Mouse (Mus musculus) brain, embryonic 18.5 days (tissue): ENCODE results near the gene Pdlim3.
"Not testable (repeated sequence)": the region's sequence is repeated elsewhere in the genome, so short reads cannot be mapped to it uniquely, and the experiment has no call there.

Source experiments
- DNase-seq: peaks from one replicate; pipeline ENCODE4 v3.0.0-alpha.2; 2012; ENCODE audit warnings: low read depth, low spot score

Pdlim3 gene

DNA sequence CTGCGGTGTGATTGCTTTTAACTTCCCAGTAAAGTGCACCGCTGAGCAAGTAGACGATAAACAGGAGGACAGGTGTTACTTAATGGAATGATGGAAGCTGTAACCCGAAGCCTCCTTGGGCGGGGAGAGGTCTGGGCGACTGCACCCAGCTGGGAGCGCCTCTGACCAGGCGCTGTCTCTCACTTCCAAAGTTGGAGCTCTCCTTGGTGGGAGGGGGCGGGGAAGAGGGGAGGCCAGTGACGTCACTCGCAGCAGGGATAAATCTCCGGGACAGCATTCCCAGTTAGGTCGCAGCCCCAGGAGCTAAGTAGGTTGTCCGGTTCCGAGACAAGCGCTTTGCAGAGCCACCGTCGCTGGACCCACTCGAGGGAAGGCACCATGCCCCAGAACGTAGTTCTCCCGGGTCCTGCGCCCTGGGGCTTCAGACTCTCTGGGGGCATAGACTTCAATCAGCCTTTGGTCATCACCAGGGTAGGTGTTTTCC lies at the start of gene Pdlim3:
Gene Pdlim3 (plus strand): TSS at position 260 of the 484 bp plus-strand sequence.
- no peak for DNase-seq

- no peak for DNase-seq
Measured at GRCm38 (mm10) chr8:45843306-45843705, 42.0 kb upstream of the Pdlim3 start.

- peak; percentile 74 for DNase-seq
Measured at GRCm38 (mm10) chr8:45844097-45844885, 41.0 kb upstream of the Pdlim3 start.

DNA sequence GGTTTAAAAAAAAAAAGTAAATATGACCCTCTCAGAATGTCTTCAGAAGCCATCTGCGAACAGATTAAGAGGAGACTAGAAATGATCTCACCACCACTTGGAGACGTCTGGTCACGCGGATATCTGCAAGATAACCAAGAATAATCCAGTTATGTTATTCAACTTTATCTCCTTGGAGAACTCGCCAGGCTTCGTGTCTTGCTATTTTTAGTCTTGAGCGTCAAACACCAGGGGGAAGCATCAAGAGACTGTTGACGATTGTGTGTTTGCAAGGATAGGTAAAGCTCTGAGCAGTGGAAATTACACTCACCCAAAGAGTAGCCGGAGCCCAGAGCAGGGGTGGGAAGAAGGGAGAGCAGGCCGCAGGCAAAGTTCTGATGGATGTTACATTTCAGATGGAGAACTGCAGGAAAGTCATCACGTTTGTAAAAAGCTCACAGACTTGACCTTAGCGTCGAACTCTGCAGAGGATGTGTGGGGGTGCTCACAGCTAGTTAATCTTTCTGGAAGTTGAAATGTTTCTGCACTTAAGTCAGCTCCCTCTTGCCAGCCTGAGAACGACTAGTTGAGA lies 40.3 kb upstream of the Pdlim3 start:
- DNase-seq: no peak

DNA sequence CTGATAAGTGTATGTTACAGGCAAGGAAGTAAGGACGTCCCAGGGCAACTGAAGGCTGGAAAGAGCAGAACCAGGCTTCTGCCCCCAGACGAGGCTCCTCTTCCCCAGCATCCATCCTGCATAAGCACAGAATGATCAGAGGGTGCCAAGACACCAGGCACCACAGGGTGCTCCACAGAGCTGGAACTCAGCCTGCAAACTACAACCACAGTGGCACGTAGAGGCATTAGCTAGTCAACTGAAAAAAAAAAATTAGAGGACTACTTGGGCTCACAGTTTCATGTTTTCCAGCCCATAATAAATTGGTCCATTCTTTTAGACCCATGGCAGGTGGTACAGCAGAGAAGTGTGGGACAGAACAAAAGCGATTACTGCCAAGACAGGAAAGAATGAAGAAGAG lies 39.4 kb upstream of the Pdlim3 start:
- DNase-seq: no peak

- DNase-seq: no peak
Measured at GRCm38 (mm10) chr8:45855118-45855517, 30.1 kb upstream of the Pdlim3 start.

DNA sequence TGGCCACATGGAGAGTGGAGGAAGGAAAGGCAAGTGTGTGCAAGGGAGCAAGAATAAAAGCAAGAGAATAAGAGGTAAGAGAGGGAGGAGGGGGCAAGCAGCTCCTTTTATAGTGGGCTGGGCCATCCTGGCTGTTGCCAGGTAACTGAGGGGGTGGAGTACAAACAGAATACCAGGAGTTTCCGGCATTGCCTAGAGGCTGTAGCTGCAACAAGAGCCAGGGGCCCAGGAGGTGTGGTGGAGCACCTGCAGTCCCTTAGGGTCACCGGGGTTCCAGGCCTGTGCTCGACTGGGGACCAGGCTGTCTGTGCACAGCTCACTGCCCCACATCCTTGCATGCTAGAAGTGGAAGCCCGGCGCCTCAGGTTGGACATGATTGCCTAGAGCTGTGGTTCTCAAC lies 27.5 kb upstream of the Pdlim3 start:
- DNase-seq: no peak

- DNase-seq: no peak
Measured at GRCm38 (mm10) chr8:45858391-45858790, 26.9 kb upstream of the Pdlim3 start.

GRCm38 (mm10) chr8:45871587-45871986 lies 13.7 kb upstream of the Pdlim3 start:
- DNase-seq: not testable (repeated sequence)

DNA sequence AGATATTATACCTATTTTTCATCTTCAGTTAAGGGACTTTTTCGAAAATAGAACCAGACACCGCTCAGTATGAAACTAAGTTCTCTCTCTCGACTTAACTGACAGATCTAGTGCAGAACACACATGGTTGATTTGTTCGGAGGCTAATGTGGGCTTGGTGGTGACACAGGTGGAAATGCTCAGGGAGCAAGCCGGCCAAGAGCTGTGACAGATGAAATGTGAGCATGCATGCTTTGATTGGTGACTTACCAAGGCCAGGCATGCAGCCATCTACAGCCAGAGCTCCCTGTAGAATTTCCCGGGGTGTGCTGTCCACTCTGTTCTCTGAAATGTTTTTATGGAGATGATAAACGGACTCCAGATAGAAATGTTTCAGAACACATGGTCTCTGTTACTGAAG lies 13.2 kb upstream of the Pdlim3 start:
- DNase-seq: no peak

DNA sequence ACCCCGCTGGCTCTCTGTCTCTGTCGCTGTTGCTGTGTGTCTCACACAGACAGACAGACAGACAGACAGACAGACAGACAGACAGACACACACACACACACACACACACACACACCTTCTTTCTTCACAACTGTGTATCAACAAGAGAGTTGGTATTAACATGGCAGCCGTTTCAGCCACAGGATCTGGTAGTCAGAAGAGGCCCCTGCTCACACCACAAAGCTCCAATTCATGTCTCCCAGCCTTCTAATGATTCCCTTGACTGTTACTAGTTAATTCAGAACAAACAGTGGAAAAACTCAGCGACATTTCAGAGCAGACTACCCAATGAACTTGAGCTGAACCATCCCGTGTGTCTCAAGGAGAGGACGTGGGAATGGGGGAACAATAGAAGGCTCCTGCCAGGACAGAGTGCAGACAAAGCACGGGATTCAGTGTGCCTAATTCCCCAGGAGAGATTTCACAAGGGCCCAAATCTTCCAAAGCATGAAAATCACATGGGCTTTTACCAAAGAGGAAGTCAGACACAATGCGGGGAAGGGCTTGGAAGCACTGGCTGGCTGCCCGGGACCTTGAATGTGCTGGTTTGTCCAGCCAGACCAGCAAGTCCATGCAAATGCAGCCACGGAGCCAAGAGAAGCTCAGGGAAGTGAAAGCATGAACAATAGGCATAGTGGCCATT lies 10.2 kb upstream of the Pdlim3 start:
- DNase-seq: peak; percentile 42

DNA sequence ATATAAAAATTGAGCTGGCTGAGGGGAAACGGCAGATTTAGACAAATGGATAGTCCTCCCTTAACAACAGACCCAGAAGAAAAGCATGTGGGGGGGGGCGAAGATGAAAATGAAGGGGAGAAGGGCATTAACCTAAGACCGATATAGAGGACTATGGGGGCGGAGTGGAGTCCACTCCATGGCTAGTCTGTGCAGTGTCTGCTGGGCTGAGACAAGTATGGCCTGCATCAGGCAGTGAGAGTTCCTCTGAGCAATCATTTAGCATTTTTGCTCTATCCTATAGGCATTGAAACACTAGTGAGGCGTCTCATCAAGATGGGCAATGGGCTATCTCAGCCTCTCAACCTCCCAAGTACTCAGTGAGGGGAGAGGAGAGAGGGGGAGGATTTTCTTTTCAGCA lies 8.9 kb upstream of the Pdlim3 start:
- no peak for DNase-seq

DNA sequence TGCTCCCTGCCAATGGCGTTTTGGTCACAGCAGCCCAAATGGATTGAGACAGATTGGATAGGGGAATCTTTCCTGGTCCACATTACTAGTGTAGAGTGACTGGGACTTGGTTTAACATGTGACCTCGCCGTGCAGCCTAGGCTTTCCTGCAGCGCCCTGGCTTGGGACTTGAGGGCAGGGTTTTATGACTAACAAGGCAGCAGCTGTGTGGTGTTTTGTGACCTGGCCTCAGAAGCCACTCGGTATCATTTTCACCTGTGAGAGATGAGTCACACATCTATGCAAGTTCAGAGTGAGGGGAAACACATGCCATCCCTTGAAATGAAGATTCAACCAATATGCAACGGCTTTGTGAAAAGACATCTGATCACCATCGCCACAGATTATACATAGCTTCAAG lies 7.6 kb upstream of the Pdlim3 start:
- DNase-seq: no peak

DNA sequence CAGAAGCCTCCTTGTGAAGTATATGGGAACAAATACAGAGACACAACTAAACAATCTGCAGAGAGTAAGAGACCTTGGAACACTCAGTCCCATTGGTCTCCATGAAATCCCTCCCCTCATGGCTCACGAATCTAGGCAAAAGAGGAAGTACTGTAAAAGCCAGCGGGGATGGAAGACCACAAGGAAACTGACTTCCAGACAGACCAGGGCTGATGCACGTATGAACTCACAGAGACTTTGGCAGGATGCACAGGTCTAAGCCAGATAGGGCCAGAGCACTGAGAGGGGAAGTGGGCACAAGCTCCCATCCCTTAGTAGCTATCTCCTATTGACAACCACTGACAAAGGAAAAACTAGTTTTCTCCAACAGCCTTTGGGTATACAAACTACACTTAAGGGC lies 4.8 kb upstream of the Pdlim3 start:
- no peak for DNase-seq

DNA sequence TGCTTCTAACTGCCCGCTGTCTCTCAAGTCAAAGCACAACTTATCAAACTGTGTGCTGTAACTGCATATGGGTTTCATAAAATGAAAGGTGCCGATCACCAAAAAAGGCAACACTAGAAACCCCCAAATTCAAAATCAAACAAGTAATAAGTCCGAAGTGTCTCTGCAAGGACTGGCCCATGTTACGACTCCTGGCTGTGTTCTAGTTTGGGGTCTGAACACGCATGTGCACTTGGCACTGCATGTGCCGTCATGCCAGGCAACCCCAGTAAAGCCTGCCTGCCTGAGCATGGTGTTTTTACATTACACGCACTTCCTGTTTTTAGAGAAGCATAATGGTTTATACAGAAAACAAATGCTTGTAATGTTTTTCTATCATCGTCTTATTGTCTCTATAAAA lies 3.5 kb upstream of the Pdlim3 start:
- no peak for DNase-seq

DNA sequence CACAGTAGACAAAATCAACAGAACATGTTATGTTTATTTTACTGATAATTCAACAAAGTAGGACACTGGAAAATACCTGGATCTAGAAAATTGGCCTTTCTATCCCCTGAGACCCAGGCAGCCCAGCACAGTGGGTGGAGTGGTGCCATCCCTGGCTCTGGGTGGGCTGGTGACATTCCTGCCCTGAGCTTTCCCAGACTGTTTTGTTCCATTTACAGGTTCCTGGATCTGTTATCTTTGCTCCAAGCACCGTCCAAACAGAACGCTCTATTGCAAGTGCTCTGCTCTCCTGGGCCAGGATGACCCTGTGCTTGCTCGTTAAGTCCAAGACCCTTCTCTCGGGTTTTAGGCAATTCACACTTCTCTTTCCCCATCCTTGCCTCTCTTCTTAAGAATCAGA lies 1.5 kb upstream of the Pdlim3 start:
- DNase-seq: no peak

- DNase-seq: no peak
Measured at GRCm38 (mm10) chr8:45884552-45884951, 709 bp upstream of the Pdlim3 start.

DNA sequence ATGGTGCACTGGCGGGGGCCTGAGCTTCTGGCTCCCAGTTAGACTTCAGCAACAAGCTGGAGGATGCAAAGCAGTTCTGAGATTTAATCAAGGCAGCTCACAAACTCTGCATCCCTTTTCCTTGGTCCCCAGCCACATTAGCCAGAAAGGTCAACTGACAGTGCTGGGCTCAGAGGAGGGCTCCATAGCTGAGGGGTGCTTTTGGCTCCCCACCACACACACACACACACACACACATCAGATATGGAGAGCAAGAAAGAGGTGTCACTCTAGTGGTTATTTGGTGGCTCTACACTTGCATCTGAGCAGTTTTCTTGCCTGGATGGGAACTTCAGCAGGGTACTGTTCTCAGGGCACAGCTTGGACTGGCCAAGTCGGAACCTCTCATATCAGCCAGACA lies 514 bp downstream of the Pdlim3 start:
- no peak for DNase-seq

DNA sequence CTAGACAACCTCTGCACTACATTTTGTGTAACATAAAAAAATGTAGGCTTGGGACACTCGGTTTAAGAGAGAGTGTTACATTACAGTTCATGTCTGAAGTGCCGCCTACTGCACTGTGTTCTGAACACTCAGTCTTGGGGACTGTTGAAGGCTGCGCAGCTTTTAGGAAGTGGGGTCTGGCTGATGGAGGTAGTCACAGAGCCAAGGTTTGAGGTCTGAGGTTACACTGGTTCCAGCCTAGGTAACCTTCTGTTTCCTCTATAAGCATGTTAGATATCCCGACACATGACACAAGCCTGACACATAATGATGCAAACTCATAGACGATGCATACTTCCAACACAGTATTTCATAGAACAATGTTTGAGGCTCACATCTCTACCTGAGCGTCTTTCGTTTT lies 4.5 kb downstream of the Pdlim3 start:
- no peak for DNase-seq

DNA sequence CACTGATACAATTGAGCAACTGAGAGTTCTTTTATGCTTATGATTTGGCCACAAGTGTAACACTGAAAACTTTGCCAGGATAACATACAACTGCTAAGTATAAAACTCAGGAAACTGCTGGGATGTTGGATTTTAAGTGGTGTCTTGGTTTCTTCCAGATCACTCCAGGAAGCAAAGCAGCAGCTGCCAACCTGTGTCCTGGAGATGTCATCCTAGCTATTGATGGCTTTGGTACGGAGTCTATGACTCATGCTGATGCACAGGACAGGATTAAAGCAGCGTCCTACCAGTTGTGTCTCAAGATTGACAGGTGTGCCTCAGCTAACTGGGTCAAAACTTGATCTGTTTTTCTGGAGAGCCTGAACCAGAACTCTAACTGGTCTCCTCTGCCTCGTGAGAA lies 11.3 kb downstream of the Pdlim3 start:
- DNase-seq: no peak

- no peak for DNase-seq
Measured at GRCm38 (mm10) chr8:45899783-45900182, 14.5 kb downstream of the Pdlim3 start.

GRCm38 (mm10) chr8:45901626-45902025 lies 16.4 kb downstream of the Pdlim3 start:
- DNase-seq: no peak

GRCm38 (mm10) chr8:45903659-45904058 lies 18.4 kb downstream of the Pdlim3 start:
- DNase-seq: no peak
